Mouse (Mus musculus) intestine, embryonic 16.5 days (tissue): Measurements from ENCODE around the gene Itpkc. TPM values are rescaled to one million over a fixed set of nuclear protein-coding genes. Genes with fewer than 3 reads are reported as not detected.
"Not testable (repeated sequence)": the region's sequence is repeated elsewhere in the genome, so short reads cannot be mapped to it uniquely, and the experiment has no call there.

Experiments
- ATAC-seq: fragments of 200-750 bp; cut with Nextera tagmentation; 2 replicates; pipeline ENCODE4 v1.8.0; 2017; ENCODE audit warnings: moderate TSS enrichment, moderate library complexity
- H3K27ac ChIP-seq: fragments of 300-500 bp; sonication (generic); 2 replicates; pipeline ENCODE4 v1.5.1; 2014; ENCODE audit warnings: mild to moderate bottlenecking, low read length
- H3K27me3 ChIP-seq: fragments of 300-500 bp; sonication (generic); replicated peaks from 2 replicates; pipeline ENCODE4 v1.6.1; 2014; ENCODE audit warnings: low read length, control low read depth, mixed read lengths; ENCODE audit not compliant: control insufficient read depth, insufficient read depth
- H3K36me3 ChIP-seq: fragments of 300-500 bp; sonication (generic); 2 replicates; pipeline ENCODE4 v1.6.1; 2014; ENCODE audit warnings: low read length, control low read depth; ENCODE audit not compliant: control insufficient read depth, insufficient read depth
- H3K4me1 ChIP-seq: fragments of 300-500 bp; sonication (generic); 2 replicates; pipeline ENCODE4 v1.6.1; 2014; ENCODE audit warnings: low read length, control low read depth, mixed read lengths; ENCODE audit not compliant: control insufficient read depth, insufficient read depth
- H3K4me2 ChIP-seq: fragments of 300-500 bp; sonication (generic); 2 replicates; pipeline ENCODE4 v1.6.1; 2014; ENCODE audit warnings: low read depth, low read length, control low read depth
- H3K4me3 ChIP-seq: fragments of 300-500 bp; sonication (generic); 2 replicates; pipeline ENCODE4 v1.5.1; 2014; ENCODE audit warnings: mild to moderate bottlenecking, low read length
- H3K9ac ChIP-seq: fragments of 300-500 bp; sonication (generic); 2 replicates; pipeline ENCODE4 v1.6.1; 2014; ENCODE audit warnings: low read depth, low read length
- H3K9me3 ChIP-seq: fragments of 300-500 bp; sonication (generic); 2 replicates; pipeline ENCODE4 v1.6.1; 2016; ENCODE audit warnings: low read length, control low read depth; ENCODE audit not compliant: control insufficient read depth
- WGBS: fragments of 180-500 bp; shearing (Covaris S2); extraction: QIAGEN DNeasy Blood & Tissue Kit; methylation state at CpG from one replicate; pipeline ENCODE4 v1.1.7; 2014; 5-methylcytosine and 5-hydroxymethylcytosine counted together
- polyA plus RNA-seq: library from polyadenylated mRNA; unstranded; fragments of >200 nt; fragmentation: Nextera tagmentation; extraction: Ambion mirVana; gene quantifications from 2 replicates; pipeline ENCODE4 v1.2.1, GENCODE M21; 2015

Itpkc gene
- polyA plus RNA-seq, 1 experiment from 2014 or later = 8.3 TPM

DNA sequence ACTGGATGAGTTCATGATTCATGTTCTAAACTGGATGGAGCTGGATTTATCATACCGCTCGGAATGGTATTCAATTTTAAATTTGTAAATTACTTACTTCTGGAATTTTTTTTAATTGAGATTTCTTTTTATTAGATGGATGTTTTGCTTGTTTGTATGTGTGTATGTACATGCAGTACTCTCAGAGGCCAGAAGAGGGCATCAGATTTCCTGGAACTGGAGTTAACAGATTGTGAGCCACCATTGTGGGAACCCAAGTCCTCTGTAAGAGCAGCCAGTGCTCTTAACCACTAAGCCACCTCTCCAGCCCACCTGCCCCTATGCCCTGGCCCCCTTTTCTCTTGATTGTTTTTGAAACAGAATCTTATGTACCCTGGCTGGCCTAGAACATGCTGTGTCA is 20.7 kb upstream of the Itpkc start:
- 84% methylated on average over 2 of the region's 2 CpGs for WGBS
- no peak for ATAC-seq
- Histone ChIP-seq H3K27me3 (no peaks in the 10 kb centered on the region), H3K9ac (no peak overlapping the region), H3K4me3 (no peak overlapping the region), H3K4me1 (no peaks in the 10 kb centered on the region), H3K4me2 (no peak overlapping the region), H3K27ac (no peak overlapping the region), H3K9me3 (no peaks in the 10 kb centered on the region), H3K36me3 (peaks cover 3% of the 10 kb centered on the region; the same call in 1 of the 2 replicates)

DNA sequence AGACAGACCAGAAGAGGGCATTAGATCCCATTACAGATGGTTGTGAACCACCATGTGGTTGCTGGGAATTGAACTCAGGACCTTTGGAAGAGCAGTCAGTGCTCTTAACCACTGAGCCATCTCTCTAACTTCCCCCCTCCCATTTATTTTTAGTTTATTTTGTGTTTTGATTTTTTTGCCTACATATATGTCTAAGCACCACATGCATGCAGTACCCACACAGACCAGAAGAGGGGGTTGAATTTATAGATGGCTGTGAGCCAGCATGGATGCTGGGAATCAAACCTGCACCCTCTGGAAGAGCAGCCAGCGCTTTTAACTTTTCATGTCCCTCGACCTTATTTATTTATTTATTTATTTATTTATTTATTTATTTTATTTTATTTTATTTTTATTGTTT is 15.6 kb upstream of the Itpkc start:
- not testable (repeated sequence) for H3K9me3 ChIP-seq, ATAC-seq, H3K27ac ChIP-seq, H3K4me2 ChIP-seq, H3K4me1 ChIP-seq, H3K27me3 ChIP-seq, H3K4me3 ChIP-seq, H3K9ac ChIP-seq
- 88% methylated on average over 2 of the region's 2 CpGs for WGBS
- peaks cover 11% of the 10 kb centered on the region for H3K36me3 ChIP-seq

DNA sequence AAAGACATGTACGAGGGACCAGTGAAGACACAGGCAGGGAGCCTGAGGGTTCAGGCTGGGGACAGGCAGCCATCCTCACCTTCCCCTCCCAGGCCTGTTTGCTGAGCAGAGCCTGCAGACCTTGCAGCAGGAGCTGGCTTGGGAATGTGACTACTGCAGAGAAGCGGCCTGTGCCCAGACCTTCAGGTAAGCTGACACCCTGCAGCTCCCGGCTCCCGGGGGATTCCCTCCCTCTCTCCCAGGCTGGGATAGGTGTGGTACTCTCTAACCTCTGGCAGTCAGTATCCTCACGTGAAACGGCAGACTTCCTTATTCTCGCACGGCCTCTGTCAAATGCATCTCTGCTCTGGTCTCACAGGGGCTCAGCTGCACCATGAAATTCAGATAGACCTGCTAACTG is 14.8 kb upstream of the Itpkc start:
- no peak overlapping the region for H3K4me2 ChIP-seq
- ATAC-seq = no peak
- H3K4me1 ChIP-seq = no peaks in the 10 kb centered on the region
- H3K27ac ChIP-seq = no peak overlapping the region
- WGBS = 59% methylated on average over 8 of the region's 8 CpGs
- H3K4me3 ChIP-seq = no peak overlapping the region
- H3K27me3 ChIP-seq = no peaks in the 10 kb centered on the region
- no peak overlapping the region for H3K9ac ChIP-seq
- no peaks in the 10 kb centered on the region for H3K9me3 ChIP-seq
- H3K36me3 ChIP-seq = peaks cover 11% of the 10 kb centered on the region

DNA sequence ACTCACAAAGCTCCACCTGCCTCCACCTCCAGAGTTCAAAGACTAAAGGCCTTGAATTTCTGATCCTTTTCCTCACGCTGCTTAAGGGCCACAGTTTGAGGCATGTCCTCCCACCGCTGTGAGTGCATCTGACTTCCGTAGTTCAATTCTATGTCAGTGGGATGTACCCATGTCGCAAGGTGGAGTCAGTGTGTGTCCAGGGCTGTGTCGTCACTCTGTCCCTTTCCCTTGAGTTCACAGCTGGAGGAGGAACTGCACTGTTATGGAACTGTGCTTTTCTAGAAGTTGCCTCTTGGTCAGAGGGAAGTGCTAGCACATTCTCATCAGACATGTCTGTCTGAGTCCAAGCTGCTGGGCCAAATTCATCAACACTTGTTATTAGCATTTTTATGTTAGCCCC is 10.1 kb upstream of the Itpkc start:
- H3K9me3 ChIP-seq = no peaks in the 10 kb centered on the region
- H3K36me3 ChIP-seq = peaks cover 8% of the 10 kb centered on the region; the same call in 1 of the 2 replicates
- no peak for ATAC-seq
- H3K27me3 ChIP-seq = no peaks in the 10 kb centered on the region
- WGBS = 90% methylated on average over 5 of the region's 5 CpGs
- no peak overlapping the region for H3K4me3 ChIP-seq
- no peak overlapping the region for H3K27ac ChIP-seq
- H3K4me1 ChIP-seq = peaks cover 5% of the 10 kb centered on the region
- no peak overlapping the region for H3K4me2 ChIP-seq
- H3K9ac ChIP-seq = no peak overlapping the region

DNA sequence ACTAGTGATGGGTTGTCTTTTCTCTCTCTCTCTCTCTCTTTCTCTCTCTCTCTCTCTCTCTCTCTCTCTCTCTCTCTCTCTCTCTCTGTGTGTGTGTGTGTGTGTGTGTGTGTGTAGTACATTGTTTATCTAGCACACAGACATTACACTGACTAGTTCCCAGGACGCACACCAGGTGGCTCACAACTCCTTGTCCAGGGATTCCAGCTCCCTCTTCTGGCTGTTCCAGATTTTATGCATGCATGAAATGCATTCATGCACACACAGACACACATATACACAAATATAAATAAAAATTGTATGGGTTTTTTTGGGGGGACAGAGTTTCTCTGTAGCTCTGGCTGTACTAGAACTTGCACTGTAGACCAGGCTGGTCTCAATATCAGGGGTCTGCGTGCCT is 9.1 kb upstream of the Itpkc start:
- no peaks in the 10 kb centered on the region for H3K9me3 ChIP-seq
- no peak overlapping the region for H3K9ac ChIP-seq
- peaks cover 9% of the 10 kb centered on the region for H3K4me1 ChIP-seq
- H3K36me3 ChIP-seq = peaks cover 8% of the 10 kb centered on the region; the same call in 1 of the 2 replicates
- WGBS = 76% methylated on average over 2 of the region's 2 CpGs
- no peak overlapping the region for H3K4me2 ChIP-seq
- ATAC-seq = no peak
- H3K4me3 ChIP-seq = no peak overlapping the region
- no peaks in the 10 kb centered on the region for H3K27me3 ChIP-seq
- no peak overlapping the region for H3K27ac ChIP-seq

DNA sequence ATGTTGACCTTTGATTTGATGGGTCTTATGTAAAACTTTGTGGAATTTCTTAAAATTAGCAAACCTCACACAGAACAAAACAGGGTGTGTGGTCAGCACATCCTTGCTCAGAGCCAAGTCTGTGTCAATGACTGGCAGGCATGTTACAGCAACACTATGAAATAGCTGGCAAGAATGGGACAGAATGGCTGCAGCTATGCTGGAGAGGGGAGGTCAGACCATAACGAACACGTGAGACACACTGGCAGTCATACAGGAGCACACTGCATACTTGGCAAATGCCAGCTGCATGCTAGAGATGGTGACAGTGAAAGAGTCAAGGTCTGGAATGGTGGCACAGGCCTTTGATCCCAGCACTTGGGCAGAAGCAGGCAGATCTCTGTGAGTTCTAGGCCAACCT is 7.3 kb upstream of the Itpkc start:
- peaks cover 8% of the 10 kb centered on the region; the same call in 1 of the 2 replicates for H3K36me3 ChIP-seq
- H3K4me2 ChIP-seq = no peak overlapping the region
- 94% methylated on average over 2 of the region's 2 CpGs for WGBS
- H3K4me1 ChIP-seq = peaks cover 11% of the 10 kb centered on the region
- ATAC-seq = no peak
- H3K9ac ChIP-seq = no peak overlapping the region
- no peaks in the 10 kb centered on the region for H3K9me3 ChIP-seq
- H3K4me3 ChIP-seq = no peak overlapping the region
- no peaks in the 10 kb centered on the region for H3K27me3 ChIP-seq
- no peak overlapping the region for H3K27ac ChIP-seq

DNA sequence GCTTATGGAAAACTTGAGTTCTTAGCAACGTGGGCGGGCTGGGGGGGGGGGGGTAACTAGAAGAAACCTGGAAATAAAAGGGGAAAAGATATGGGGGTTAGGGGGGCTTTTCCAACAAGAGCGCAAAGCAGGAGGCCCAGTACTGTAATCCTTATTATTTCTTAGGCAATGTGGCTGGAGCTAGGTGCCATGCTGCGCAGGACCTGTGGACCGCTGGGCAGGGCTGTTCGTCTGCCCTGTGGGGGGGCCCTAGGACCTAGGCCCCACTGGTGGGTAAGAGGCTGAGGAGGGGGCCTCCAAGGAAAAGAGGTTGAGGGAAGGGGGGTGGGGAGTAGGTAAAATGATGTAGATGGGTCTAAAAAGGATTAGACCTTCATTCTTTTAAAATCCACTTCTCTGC is 4.8 kb upstream of the Itpkc start:
- H3K27me3 ChIP-seq = no peaks in the 10 kb centered on the region
- peak overlapping the region; percentile 87 for H3K4me2 ChIP-seq
- H3K4me1 ChIP-seq = peaks cover 15% of the 10 kb centered on the region
- ATAC-seq = peak; percentile 22; the same call in 1 of the 2 replicates
- 4% methylated on average over 6 of the region's 6 CpGs for WGBS
- no peaks in the 10 kb centered on the region; the same call in 1 of the 2 replicates for H3K36me3 ChIP-seq
- peak overlapping the region; percentile 73 for H3K9ac ChIP-seq
- H3K9me3 ChIP-seq = no peaks in the 10 kb centered on the region
- peak overlapping the region; percentile 78 for H3K4me3 ChIP-seq
- H3K27ac ChIP-seq = peak overlapping the region; percentile 56

DNA sequence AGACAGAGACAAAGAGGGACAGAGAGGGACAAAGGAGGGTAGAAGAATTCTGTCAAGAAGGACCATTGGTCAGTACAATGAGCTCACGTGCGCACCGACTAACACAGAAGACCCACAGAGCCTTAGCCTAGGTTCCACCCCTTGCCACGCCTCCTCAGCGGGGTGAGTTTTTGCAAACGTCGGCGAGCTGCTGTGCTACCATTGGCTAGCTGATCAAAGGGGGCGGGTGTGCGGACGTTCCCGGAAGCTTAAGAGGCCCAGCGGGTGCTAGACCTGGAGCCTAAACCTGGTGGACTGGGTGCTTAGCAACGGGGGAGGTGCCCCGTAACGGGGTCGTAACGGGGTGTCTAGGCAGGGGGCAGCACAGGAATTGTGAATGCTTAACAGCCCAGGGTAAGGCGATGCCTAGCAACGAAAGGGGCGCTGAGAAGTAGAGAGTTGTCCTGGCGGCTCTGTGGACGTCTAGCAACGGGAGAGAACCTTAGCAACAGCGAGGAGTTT is 4.4 kb upstream of the Itpkc start, which contains the start of gene Coq8b:
Gene Coq8b (plus strand): TSS at position 243 of the 501 bp plus-strand sequence.
- H3K4me2 ChIP-seq = peak within 1 kb of the TSS; percentile 87
- under 1% methylated on average over 25 of the region's 25 CpGs for WGBS
- peak; percentile 91 for ATAC-seq
- H3K4me1 ChIP-seq = peaks cover 15% of the 10 kb centered on the region
- H3K9ac ChIP-seq = peak within 1 kb of the TSS; percentile 73
- H3K36me3 ChIP-seq = no peaks in the 10 kb centered on the region; the same call in 1 of the 2 replicates
- peak within 1 kb of the TSS; percentile 56 for H3K27ac ChIP-seq
- peak within 1 kb of the TSS; percentile 78 for H3K4me3 ChIP-seq
- no peaks in the 10 kb centered on the region for H3K9me3 ChIP-seq
- H3K27me3 ChIP-seq = no peaks in the 10 kb centered on the region

DNA sequence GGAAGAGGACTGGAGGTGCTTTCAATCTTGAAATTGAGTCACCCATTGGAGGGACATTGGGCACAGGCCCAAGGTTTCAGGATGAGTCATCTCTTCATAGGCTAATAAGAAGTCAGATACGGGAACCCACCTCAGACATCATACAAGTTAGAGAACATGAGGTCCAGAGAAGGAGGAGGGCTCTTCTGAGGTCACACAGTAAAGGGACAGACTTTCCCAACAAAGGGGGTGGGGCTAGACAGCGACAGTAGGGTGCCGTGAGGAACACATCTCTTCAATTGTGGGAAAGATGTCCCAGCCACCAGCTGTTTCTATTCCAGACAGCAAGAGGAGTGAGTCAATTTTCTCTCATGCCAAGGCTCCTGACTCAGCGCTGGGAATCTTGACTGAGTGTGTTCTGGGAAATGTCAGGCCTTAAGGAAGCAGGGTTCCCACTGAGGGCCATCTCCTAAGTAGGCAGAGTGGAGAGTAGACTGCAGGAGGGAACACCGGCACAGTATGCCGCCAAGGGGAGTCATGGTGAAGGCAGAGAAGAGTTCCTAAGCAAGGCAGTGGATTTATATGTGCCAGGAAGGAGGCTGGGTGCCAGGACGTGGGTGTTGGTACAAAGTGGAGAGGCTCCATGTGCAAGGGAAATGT is 3.4 kb upstream of the Itpkc start:
- ATAC-seq = no peak
- H3K27me3 ChIP-seq = no peaks in the 10 kb centered on the region
- H3K4me1 ChIP-seq = peaks cover 21% of the 10 kb centered on the region
- no peaks in the 10 kb centered on the region for H3K9me3 ChIP-seq
- no peaks in the 10 kb centered on the region for H3K36me3 ChIP-seq
- peak overlapping the region; percentile 47 for H3K27ac ChIP-seq
- 48% methylated on average over 7 of the region's 7 CpGs for WGBS
- H3K4me2 ChIP-seq = no peak overlapping the region
- H3K9ac ChIP-seq = 0 out of 2 replicates have a peak overlapping the region, but pooled peaks have one; percentile 34
- H3K4me3 ChIP-seq = no peak overlapping the region
